Mouse (Mus musculus) regulatory T cell (primary cell): Measurements from ENCODE around the gene Lias.

Experiments
- in situ Hi-C: fragments of 300-600 bp; cut with MboI, MseI; formaldehyde crosslinking; loops from one replicate; pipeline ENCODE4 v1.15.1; 2025; ENCODE audit warnings: high pct_unique_total_duplicates

The Lias gene

GRCm38 (mm10) chr5:65390648-65391644 is at the start of gene Lias, which contains the start of gene Rpl9:
Lias (plus strand) TSS chr5:65391497.
Rpl9 (minus strand) TSS chr5:65391444.
- in situ Hi-C loops: no loop called here

GRCm38 (mm10) chr5:65348168-65348567 is 43.1 kb upstream of the Lias start, which contains the start of gene Klb:
Klb (plus strand) TSS chr5:65348314.
- in situ Hi-C loops: no loop called here

- in situ Hi-C loops: no loop called here
These were observed 40.8 kb upstream of the Lias start for GRCm38 (mm10) chr5:65350508-65350907.

GRCm38 (mm10) chr5:65354097-65354496 is 37.2 kb upstream of the Lias start:
- in situ Hi-C loops: no loop called here

- in situ Hi-C loops: no loop called here
These were observed 36.3 kb upstream of the Lias start for GRCm38 (mm10) chr5:65354985-65355384.

GRCm38 (mm10) chr5:65356851-65357250 is 34.4 kb upstream of the Lias start:
- in situ Hi-C loops: no loop called here

- in situ Hi-C loops: no loop called here
These were observed 33.5 kb upstream of the Lias start for GRCm38 (mm10) chr5:65357771-65358170.

- in situ Hi-C loops: loop anchor here (5.0 kb wide), 1 partner anchor 91 kb away; no protein-coding TSS in a partner anchor
These were observed 23.5 kb upstream of the Lias start for GRCm38 (mm10) chr5:65367837-65368236.

GRCm38 (mm10) chr5:65371551-65371950 is 19.7 kb upstream of the Lias start:
- in situ Hi-C loops: no loop called here

GRCm38 (mm10) chr5:65374746-65375145 is 16.6 kb upstream of the Lias start:
- in situ Hi-C loops: no loop called here

- in situ Hi-C loops: no loop called here
These were observed 5.6 kb upstream of the Lias start for GRCm38 (mm10) chr5:65385704-65386103.

GRCm38 (mm10) chr5:65387008-65387867 is 4.1 kb upstream of the Lias start:
- in situ Hi-C loops: no loop called here

- in situ Hi-C loops: no loop called here
These were observed 456 bp downstream of the Lias start for GRCm38 (mm10) chr5:65391753-65392152.

GRCm38 (mm10) chr5:65394425-65394824 is 3.1 kb downstream of the Lias start:
- in situ Hi-C loops: no loop called here

GRCm38 (mm10) chr5:65401251-65401994 is 10.1 kb downstream of the Lias start:
- in situ Hi-C loops: no loop called here

GRCm38 (mm10) chr5:65407989-65408388 is 16.7 kb downstream of the Lias start:
- in situ Hi-C loops: no loop called here

GRCm38 (mm10) chr5:65415653-65416458 is 24.6 kb downstream of the Lias start:
- in situ Hi-C loops: no loop called here

GRCm38 (mm10) chr5:65419136-65419535 is 27.8 kb downstream of the Lias start:
- in situ Hi-C loops: no loop called here

GRCm38 (mm10) chr5:65420822-65421221 is 29.5 kb downstream of the Lias start:
- in situ Hi-C loops: no loop called here

GRCm38 (mm10) chr5:65422803-65423202 is 31.5 kb downstream of the Lias start:
- in situ Hi-C loops: no loop called here
